Mouse (Mus musculus) mouse embryonic stem cell (cell line): Measurements from ENCODE around the gene Cyp26c1.

ENCODE experiments used
- in situ Hi-C, 2 experiments: fragments of 300-500 bp; cut with MboI; formaldehyde crosslinking; loops; 1 replicate in 1 of 2; 3 replicates in 1 of 2; pipeline ENCODE4 v1.14.3; 2019 to 2020; ENCODE audit warnings: low sequenced_read_pairs in 2 of 2, low pct_unique_long_range_greater_than_20kb in 1 of 2, mixed read lengths in 1 of 2; ENCODE audit not compliant: unreplicated experiment in 1 of 2

Gene Cyp26c1

GRCm38 (mm10) chr19:37697335-37697636, 11.9 kb downstream of the Cyp26c1 start:
- in situ Hi-C loops, result loop anchor here in 1 of 2 experiments (5.0 kb wide), 1 partner anchor 190 kb away; no protein-coding TSS in a partner anchor

- in situ Hi-C loops, result loop anchor here in 1 of 2 experiments (5.0 kb wide), 1 partner anchor 190 kb away; no protein-coding TSS in a partner anchor
These were observed 12.4 kb downstream of the Cyp26c1 start, which contains the start of gene Cyp26a1 for GRCm38 (mm10) chr19:37697651-37698272. Gene Cyp26a1, plus strand, starts transcription at chr19:37697798.

GRCm38 (mm10) chr19:37698273-37699160, 13.1 kb downstream of the Cyp26c1 start:
- in situ Hi-C loops, result loop anchor here in 1 of 2 experiments (5.0 kb wide), 1 partner anchor 189 kb away; no protein-coding TSS in a partner anchor

- in situ Hi-C loops, result loop anchor here (5.0 kb wide), 1 partner anchor 188 kb away; no protein-coding TSS in a partner anchor
These were observed 14.3 kb downstream of the Cyp26c1 start for GRCm38 (mm10) chr19:37699711-37700110.

GRCm38 (mm10) chr19:37702377-37703076, 17.1 kb downstream of the Cyp26c1 start:
- in situ Hi-C loops, result loop anchor here in 1 of 2 experiments (5.0 kb wide), 1 partner anchor 185 kb away; no protein-coding TSS in a partner anchor

- in situ Hi-C loops, result loop anchor here in 1 of 2 experiments (5.0 kb wide), 1 partner anchor 183 kb away; no protein-coding TSS in a partner anchor
These were observed 18.6 kb downstream of the Cyp26c1 start for GRCm38 (mm10) chr19:37703902-37704509.

GRCm38 (mm10) chr19:37705722-37706121, 20.3 kb downstream of the Cyp26c1 start:
- in situ Hi-C loops, result no loop called here

- in situ Hi-C loops, result no loop called here
These were observed 29.3 kb downstream of the Cyp26c1 start for GRCm38 (mm10) chr19:37714681-37715080.

- in situ Hi-C loops, result no loop called here
These were observed 30.6 kb downstream of the Cyp26c1 start for GRCm38 (mm10) chr19:37715980-37716379.

GRCm38 (mm10) chr19:37716524-37717175, 31.3 kb downstream of the Cyp26c1 start:
- in situ Hi-C loops, result no loop called here

GRCm38 (mm10) chr19:37719166-37719565, 33.8 kb downstream of the Cyp26c1 start:
- in situ Hi-C loops, result no loop called here

- in situ Hi-C loops, result no loop called here
These were observed 39.2 kb downstream of the Cyp26c1 start for GRCm38 (mm10) chr19:37724591-37724990.

- in situ Hi-C loops, result no loop called here
These were observed 41.2 kb downstream of the Cyp26c1 start for GRCm38 (mm10) chr19:37726585-37726984.

GRCm38 (mm10) chr19:37727366-37727765, 42.0 kb downstream of the Cyp26c1 start:
- in situ Hi-C loops, result no loop called here

GRCm38 (mm10) chr19:37735426-37735825, 50.0 kb downstream of the Cyp26c1 start:
- in situ Hi-C loops, result no loop called here

- in situ Hi-C loops, result no loop called here
These were observed 53.2 kb downstream of the Cyp26c1 start for GRCm38 (mm10) chr19:37738575-37738974.

- in situ Hi-C loops, result no loop called here
These were observed 54.7 kb downstream of the Cyp26c1 start for GRCm38 (mm10) chr19:37740043-37740442.
